Mouse (Mus musculus): ENCODE measurements around the gene Tmc8. TPM values are rescaled to one million over a fixed set of nuclear protein-coding genes. Genes with fewer than 3 reads are reported as not detected.

The Tmc8 gene
- polyA plus RNA-seq, 1 experiment from 2014 or later: 1.2 TPM

GRCm38 (mm10) chr11:117776085-117776792, 5.6 kb upstream of the Tmc8 start:
- H3K4me1 ChIP-seq: peaks cover 34% of the 10 kb centered on the region
- no peak overlapping the region for H3K27ac ChIP-seq
- H3K36me3 ChIP-seq: peaks cover 48% of the 10 kb centered on the region
- H3K4me3 ChIP-seq: no peak overlapping the region
- no peak overlapping the region for H3K9ac ChIP-seq
- ATAC-seq (ENCODE audit: insufficient number of reproducible peaks, low FRiP score, low TSS enrichment, low read depth): no peak
- H3K9me3 ChIP-seq: no peaks in the 10 kb centered on the region
- no peaks in the 10 kb centered on the region for H3K27me3 ChIP-seq
- no peak overlapping the region for H3K4me2 ChIP-seq
- 91% methylated on average over 14 of the region's 14 CpGs for WGBS

- no peak overlapping the region for H3K4me2 ChIP-seq
- H3K9me3 ChIP-seq: no peaks in the 10 kb centered on the region
- peaks cover 42% of the 10 kb centered on the region for H3K36me3 ChIP-seq
- peaks cover 43% of the 10 kb centered on the region for H3K4me1 ChIP-seq
- no peak overlapping the region for H3K4me3 ChIP-seq
- no peak for ATAC-seq (ENCODE audit: insufficient number of reproducible peaks, low FRiP score, low TSS enrichment, low read depth)
- H3K9ac ChIP-seq: no peak overlapping the region
- WGBS: 77% methylated on average over 5 of the region's 5 CpGs
- H3K27me3 ChIP-seq: 0 out of 2 replicates have a peak, but pooled peaks cover 4% of the 10 kb centered on the region
- H3K27ac ChIP-seq: no peak overlapping the region
These were observed 4.8 kb upstream of the Tmc8 start for GRCm38 (mm10) chr11:117777111-117777510.

GRCm38 (mm10) chr11:117778031-117778430, 3.8 kb upstream of the Tmc8 start:
- Histone ChIP-seq H3K4me1 (peaks cover 47% of the 10 kb centered on the region), H3K4me2 (no peak overlapping the region), H3K9ac (no peak overlapping the region), H3K36me3 (peaks cover 34% of the 10 kb centered on the region), H3K27me3 (peaks cover 9% of the 10 kb centered on the region; the same call in 1 of the 2 replicates), H3K4me3 (no peak overlapping the region), H3K9me3 (no peaks in the 10 kb centered on the region), H3K27ac (no peak overlapping the region)
- WGBS: 90% methylated on average over 11 of the region's 11 CpGs
- no peak for ATAC-seq (ENCODE audit: insufficient number of reproducible peaks, low FRiP score, low TSS enrichment, low read depth)

- Histone ChIP-seq H3K4me3 (peak overlapping the region; percentile 46), H3K9ac (no peak overlapping the region), H3K4me2 (peak overlapping the region; percentile 93), H3K9me3 (no peaks in the 10 kb centered on the region), H3K36me3 (peaks cover 26% of the 10 kb centered on the region), H3K27me3 (peaks cover 10% of the 10 kb centered on the region; the same call in 1 of the 2 replicates), H3K27ac (peak overlapping the region; percentile 83), H3K4me1 (peaks cover 54% of the 10 kb centered on the region)
- ATAC-seq (ENCODE audit: insufficient number of reproducible peaks, low FRiP score, low TSS enrichment, low read depth): no peak
- WGBS: 48% methylated on average over 12 of the region's 12 CpGs
These were observed 2.9 kb upstream of the Tmc8 start for GRCm38 (mm10) chr11:117778851-117779433.

GRCm38 (mm10) chr11:117779434-117780198, 2.3 kb upstream of the Tmc8 start:
- no peaks in the 10 kb centered on the region for H3K9me3 ChIP-seq
- peak overlapping the region; percentile 46 for H3K4me3 ChIP-seq
- peak overlapping the region; percentile 50 for H3K9ac ChIP-seq
- peaks cover 54% of the 10 kb centered on the region for H3K4me1 ChIP-seq
- H3K4me2 ChIP-seq: peak overlapping the region; percentile 93
- H3K36me3 ChIP-seq: peaks cover 21% of the 10 kb centered on the region
- H3K27ac ChIP-seq: peak overlapping the region; percentile 83
- peaks cover 10% of the 10 kb centered on the region; the same call in 1 of the 2 replicates for H3K27me3 ChIP-seq
- WGBS: 3% methylated on average over 38 of the region's 38 CpGs
- ATAC-seq (ENCODE audit: insufficient number of reproducible peaks, low FRiP score, low TSS enrichment, low read depth): peak; percentile 25; the same call in 1 of the 2 replicates

- Histone ChIP-seq H3K9ac (peak overlapping the region; percentile 50), H3K4me2 (peak overlapping the region; percentile 93), H3K36me3 (peaks cover 15% of the 10 kb centered on the region), H3K9me3 (no peaks in the 10 kb centered on the region), H3K4me3 (peak overlapping the region; percentile 46), H3K27me3 (peaks cover 10% of the 10 kb centered on the region; the same call in 1 of the 2 replicates), H3K27ac (peak overlapping the region; percentile 83), H3K4me1 (peaks cover 54% of the 10 kb centered on the region)
- WGBS: 2% methylated on average over 17 of the region's 17 CpGs
- peak; percentile 17 for ATAC-seq (ENCODE audit: insufficient number of reproducible peaks, low FRiP score, low TSS enrichment, low read depth)
These were observed 1.7 kb upstream of the Tmc8 start for GRCm38 (mm10) chr11:117780199-117780515.

GRCm38 (mm10) chr11:117780582-117781111, 1.2 kb upstream of the Tmc8 start:
- ATAC-seq (ENCODE audit: insufficient number of reproducible peaks, low FRiP score, low TSS enrichment, low read depth): peak; percentile 78
- 1% methylated on average over 19 of the region's 19 CpGs for WGBS
- H3K4me3 ChIP-seq: peak overlapping the region; percentile 46
- H3K36me3 ChIP-seq: peaks cover 10% of the 10 kb centered on the region
- peak overlapping the region; percentile 83 for H3K27ac ChIP-seq
- H3K4me1 ChIP-seq: peaks cover 54% of the 10 kb centered on the region
- H3K9me3 ChIP-seq: no peaks in the 10 kb centered on the region
- H3K4me2 ChIP-seq: peak overlapping the region; percentile 93
- H3K9ac ChIP-seq: peak overlapping the region; percentile 50
- H3K27me3 ChIP-seq: peaks cover 10% of the 10 kb centered on the region; the same call in 1 of the 2 replicates

- peak overlapping the region; percentile 83 for H3K27ac ChIP-seq
- no peak for ATAC-seq (ENCODE audit: insufficient number of reproducible peaks, low FRiP score, low TSS enrichment, low read depth)
- peak overlapping the region; percentile 93 for H3K4me2 ChIP-seq
- H3K4me1 ChIP-seq: peaks cover 54% of the 10 kb centered on the region
- no peak overlapping the region for H3K9ac ChIP-seq
- 15% methylated on average over 18 of the region's 18 CpGs for WGBS
- peak overlapping the region; percentile 46 for H3K4me3 ChIP-seq
- peaks cover 10% of the 10 kb centered on the region; the same call in 1 of the 2 replicates for H3K27me3 ChIP-seq
- H3K36me3 ChIP-seq: peaks cover 6% of the 10 kb centered on the region
- no peaks in the 10 kb centered on the region for H3K9me3 ChIP-seq
These were observed 566 bp upstream of the Tmc8 start for GRCm38 (mm10) chr11:117781199-117781821.

- H3K4me3 ChIP-seq: peak overlapping the region; percentile 29
- H3K27me3 ChIP-seq: peaks cover 10% of the 10 kb centered on the region; the same call in 1 of the 2 replicates
- peak overlapping the region; percentile 58 for H3K4me2 ChIP-seq
- no peak for ATAC-seq (ENCODE audit: insufficient number of reproducible peaks, low FRiP score, low TSS enrichment, low read depth)
- peaks cover 5% of the 10 kb centered on the region for H3K36me3 ChIP-seq
- H3K27ac ChIP-seq: peak overlapping the region; percentile 51; the same call in 1 of the 2 replicates
- H3K9ac ChIP-seq: no peak overlapping the region
- 61% methylated on average over 9 of the region's 9 CpGs for WGBS
- H3K4me1 ChIP-seq: peaks cover 54% of the 10 kb centered on the region
- H3K9me3 ChIP-seq: no peaks in the 10 kb centered on the region
These were observed 794 bp downstream of the Tmc8 start for GRCm38 (mm10) chr11:117782705-117783034.

- Histone ChIP-seq H3K9me3 (no peaks in the 10 kb centered on the region), H3K27ac (peak overlapping the region; percentile 51; the same call in 1 of the 2 replicates), H3K27me3 (peaks cover 10% of the 10 kb centered on the region; the same call in 1 of the 2 replicates), H3K4me1 (peaks cover 51% of the 10 kb centered on the region), H3K4me2 (peak overlapping the region; percentile 58), H3K9ac (no peak overlapping the region; the same call in 1 of the 2 replicates), H3K36me3 (peaks cover under 1% of the 10 kb centered on the region; the same call in 1 of the 2 replicates), H3K4me3 (peak overlapping the region; percentile 29)
- WGBS: 7% methylated on average over 31 of the region's 31 CpGs
- ATAC-seq (ENCODE audit: insufficient number of reproducible peaks, low FRiP score, low TSS enrichment, low read depth): no peak
These were observed 1.2 kb downstream of the Tmc8 start for GRCm38 (mm10) chr11:117783089-117783488.

GRCm38 (mm10) chr11:117783683-117784309, 1.9 kb downstream of the Tmc8 start:
- peak overlapping the region; percentile 29; the same call in 1 of the 2 replicates for H3K4me3 ChIP-seq
- H3K4me2 ChIP-seq: peak overlapping the region; percentile 58; the same call in 1 of the 2 replicates
- no peak overlapping the region for H3K9ac ChIP-seq
- H3K4me1 ChIP-seq: peaks cover 45% of the 10 kb centered on the region
- no peaks in the 10 kb centered on the region for H3K36me3 ChIP-seq
- H3K27ac ChIP-seq: no peak overlapping the region
- no peak for ATAC-seq (ENCODE audit: insufficient number of reproducible peaks, low FRiP score, low TSS enrichment, low read depth)
- WGBS: 45% methylated on average over 10 of the region's 10 CpGs
- no peaks in the 10 kb centered on the region for H3K9me3 ChIP-seq
- peaks cover 10% of the 10 kb centered on the region; the same call in 1 of the 2 replicates for H3K27me3 ChIP-seq
